Mouse (Mus musculus): ENCODE data around the gene Vmn1r202.
"Not testable (repeated sequence)": the region's sequence is repeated elsewhere in the genome, so short reads cannot be mapped to it uniquely, and the experiment has no call there.

Gene Vmn1r202

GRCm38 (mm10) chr13:22505281-22505680, at the start of gene Vmn1r202:
Gene Vmn1r202 (minus strand): TSS chr13:22505381.
- no peak for DNase-seq (ENCODE audit: inconsistent age in 2 of 2, low spot score in 1 of 2)

GRCm38 (mm10) chr13:22552898-22553297, 47.7 kb upstream of the Vmn1r202 start, which contains the start of gene Vmn1r204:
Gene Vmn1r204 (plus strand): TSS chr13:22553198.
- DNase-seq (ENCODE audit: inconsistent age in 2 of 2, low spot score in 1 of 2): not testable (repeated sequence)

- no peak for DNase-seq (ENCODE audit: inconsistent age in 2 of 2, low spot score in 1 of 2)
Measured at GRCm38 (mm10) chr13:22517814-22518213, 12.6 kb upstream of the Vmn1r202 start, which contains the start of gene Vmn1r203. Gene Vmn1r203 (plus strand): TSS chr13:22518114.

DNA sequence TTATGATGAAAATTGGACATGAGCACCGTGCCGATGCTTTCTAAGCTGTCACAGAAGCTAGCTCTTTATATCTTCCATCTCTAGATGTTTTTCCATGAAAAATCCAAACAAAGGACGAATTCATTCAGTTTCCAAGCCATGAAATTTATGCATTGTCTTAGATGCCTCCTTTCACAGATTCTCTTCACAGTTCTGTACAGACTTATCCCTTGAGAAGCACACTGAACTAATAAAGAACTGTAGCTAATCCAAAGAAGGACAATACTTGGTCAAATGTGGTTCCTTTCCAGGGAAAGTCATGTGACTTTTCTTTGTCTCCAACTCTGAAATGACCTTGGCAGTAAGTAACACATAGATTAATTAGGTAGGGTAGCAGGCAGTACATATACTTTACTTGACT, 2.8 kb downstream of the Vmn1r202 start:
- no peak for DNase-seq (ENCODE audit: inconsistent age in 2 of 2, low spot score in 1 of 2)

GRCm38 (mm10) chr13:22471623-22472022, 33.6 kb downstream of the Vmn1r202 start, which contains the start of gene Vmn1r201:
Gene Vmn1r201 (plus strand): TSS chr13:22471923.
- no peak for DNase-seq (ENCODE audit: inconsistent age in 2 of 2, low spot score in 1 of 2)

DNA sequence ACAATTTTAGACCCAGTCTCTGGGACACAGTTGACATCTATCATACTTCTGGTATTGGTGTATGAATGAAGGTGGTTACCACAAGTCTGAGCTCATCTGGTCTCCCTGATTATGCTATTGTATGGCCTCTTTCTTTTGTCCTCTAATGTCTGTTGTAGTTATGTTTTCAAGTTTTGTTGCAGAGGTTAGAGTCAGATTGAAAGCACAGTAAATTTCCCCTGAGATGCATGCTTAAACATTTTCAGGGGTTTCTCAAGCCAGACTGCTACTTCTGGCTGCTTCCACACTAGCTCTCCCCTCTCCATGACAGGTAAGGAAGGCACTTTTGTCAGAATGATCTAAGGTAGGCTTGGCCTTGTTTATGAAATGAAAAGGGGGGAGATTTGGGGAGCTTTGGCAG, 50.0 kb downstream of the Vmn1r202 start:
- DNase-seq (ENCODE audit: inconsistent age in 2 of 2, low spot score in 1 of 2): no peak
